Comparison of ENCODE assay signal across 9 mouse cellular contexts in genomic region chr1:170214383-170214756, GRCm38 (mm10). TPM values are rescaled to one million over a fixed set of nuclear protein-coding genes. Genes with fewer than 3 reads are reported as not detected.
DNase-seq lines count a peak whose midpoint lies in the region; ATAC-seq and TF ChIP-seq lines count a peak whose summit lies in the region.
"Had no signal": no experiment of that assay in that cellular context is flagged by ENCODE, and none has a peak within 500 bp of the region (broad histone marks: within the 10 kb centered on the region; RNA-seq: fewer than 3 reads in every experiment).

No protein-coding gene starts in this region.

- no peak for TF ChIP-seq CTCF in lung, adult 2 months (IDR thresholded peaks at IDR 0.05; ENCODE audit: insufficient read depth, low read length)

- H3K4me2 ChIP-seq in hindbrain, embryonic 15.5 days: peak overlapping the region; percentile 75
- peak overlapping the region; percentile 64 for H3K4me2 ChIP-seq in myocyte (ENCODE audit: low read depth)

- peaks cover 2% of the 10 kb centered on the region; the same call in 1 of the 2 replicates for H3K4me1 ChIP-seq in lung, adult 2 months (ENCODE audit: control insufficient read depth, insufficient read depth, low read length)
- no peaks in the 10 kb centered on the region; the same call in 1 of the 2 replicates for H3K4me1 ChIP-seq in brown adipose tissue, adult 24 weeks (ENCODE audit: control insufficient read depth, insufficient read depth, insufficient read length, low read length)
- peaks cover 12% of the 10 kb centered on the region for H3K4me1 ChIP-seq in hindbrain, embryonic 15.5 days (replicated peaks)

- peaks cover 16% of the 10 kb centered on the region for H3K36me3 ChIP-seq in hindbrain, embryonic 15.5 days
- peaks cover 3% of the 10 kb centered on the region for H3K36me3 ChIP-seq in myocyte (ENCODE audit: control insufficient read depth, insufficient read depth)

- peaks cover 5% of the 10 kb centered on the region; the same call in 1 of the 2 replicates for H3K27me3 ChIP-seq in hindbrain, embryonic 15.5 days
- no peaks in the 10 kb centered on the region for H3K27me3 ChIP-seq in myocyte (ENCODE audit: control insufficient read depth, insufficient read depth, insufficient read length)

- no peaks in the 10 kb centered on the region for H3K9me3 ChIP-seq in hindbrain, embryonic 15.5 days

- peak overlapping the region; percentile 82 for H3ac ChIP-seq in myocyte (ENCODE audit: control insufficient read depth, insufficient read length)

- WGBS in lung, adult 2 months: 17% methylated on average over 7 of the region's 7 CpGs
- 41% methylated on average over 7 of the region's 7 CpGs for WGBS in hindbrain, embryonic 15.5 days

- DNase-seq in lung, adult 2 months: no peak
- DNase-seq in lung, postnatal 14 days: no peak
- DNase-seq in testis, postnatal 14 days (ENCODE audit: low spot score): no peak
- DNase-seq in cerebellum, adult 8-10 months: no peak

- H3K9ac ChIP-seq in hindbrain, embryonic 15.5 days: peak overlapping the region; percentile 59

- H3K79me2 ChIP-seq in myocyte (ENCODE audit: control insufficient read depth, insufficient read depth): peaks cover 33% of the 10 kb centered on the region

- H3K27ac ChIP-seq in brown adipose tissue, adult 24 weeks (replicated peaks; ENCODE audit: low read depth, low read length): peak overlapping the region; percentile 61; the same call in 1 of the 2 replicates
- H3K27ac ChIP-seq in hindbrain, embryonic 15.5 days (replicated peaks): peak overlapping the region; percentile 69; the same call in 1 of the 2 replicates

- no peak for TF ChIP-seq POLR2A in lung, adult 2 months (IDR thresholded peaks at IDR 0.05; ENCODE audit: borderline replicate concordance, extremely low read depth, low read depth, low read length)
- TF ChIP-seq POLR2A in myocyte (IDR thresholded peaks at IDR 0.05; ENCODE audit: insufficient read length, low read depth): no peak

- peak overlapping the region; percentile 75 for H3K4me3 ChIP-seq in lung, adult 2 months (replicated peaks; ENCODE audit: extremely low read depth, low read depth, low read length)
- peak overlapping the region; percentile 94 for H3K4me3 ChIP-seq in brown adipose tissue, adult 24 weeks (ENCODE audit: insufficient read depth, low read depth, low read length)
- peak overlapping the region; percentile 57 for H3K4me3 ChIP-seq in hindbrain, embryonic 15.5 days
- H3K4me3 ChIP-seq in myocyte: peak overlapping the region; percentile 36

- no peak for ATAC-seq in hindbrain, embryonic 15.5 days (ENCODE audit: low FRiP score, low read depth)
- no peak for ATAC-seq in monocyte, adult 5-6 weeks (replicated peaks; ENCODE audit: insufficient number of reproducible peaks, low FRiP score, low TSS enrichment, poor library complexity, severe bottlenecking)

TF ChIP-seq in myocyte, 11 proteins besides CTCF, POLR2A, EP300 and RAD21:
- no peak for TF ChIP-seq TCF12 (IDR thresholded peaks at IDR 0.05; ENCODE audit: insufficient read depth, poor library complexity, severe bottlenecking)
- TF ChIP-seq CEBPB (IDR thresholded peaks at IDR 0.05; ENCODE audit: insufficient read depth, poor library complexity, severe bottlenecking): no peak
- no peak for TF ChIP-seq E2F4 (IDR thresholded peaks at IDR 0.05; ENCODE audit: insufficient read depth)
- no peak for TF ChIP-seq REST (IDR thresholded peaks at IDR 0.05; ENCODE audit: insufficient read depth, insufficient read length)
- no peak for TF ChIP-seq SRF (IDR thresholded peaks at IDR 0.05; ENCODE audit: control insufficient read depth, insufficient read length, low read depth)

RNA-seq across cellular contexts. Expression of gene Uhmk1, which starts 0.8 kb away (rescaled TPM):
- 13.0 and 18.3 TPM in 2 replicates for polyA plus RNA-seq in lung, adult 2 months (2012; rRNA removed)
- 32.6 and 42.6 TPM in 2 replicates for polyA plus RNA-seq in brown adipose tissue, adult 24 weeks (2012; ENCODE audit: insufficient read depth, insufficient read length, missing spikeins)
- polyA plus RNA-seq in hindbrain, embryonic 15.5 days (2015; fragmentation: Nextera tagmentation; extraction: Ambion mirVana): 9.6 TPM in 2 replicates
- polyA plus RNA-seq in myocyte (2012; fragmentation: generic; extraction: Trizol): 6.3 TPM
- total RNA-seq in monocyte, adult 5-6 weeks (2017): 63.3 to 98.2 TPM (median 65.8 TPM) in 3 replicates

RNA-seq across cellular contexts. Expression of gene Sh2d1b2, which starts 18.2 kb away (rescaled TPM):
- 0.23 TPM in 1 of 2 replicates, not detected in the other for polyA plus RNA-seq in lung, adult 2 months (2012; rRNA removed)
- not detected in 2 replicates for polyA plus RNA-seq in brown adipose tissue, adult 24 weeks (2012; ENCODE audit: insufficient read depth, insufficient read length, missing spikeins)
- not detected in 2 replicates for polyA plus RNA-seq in hindbrain, embryonic 15.5 days (2015; fragmentation: Nextera tagmentation; extraction: Ambion mirVana)
- not detected for polyA plus RNA-seq in myocyte (2012; fragmentation: generic; extraction: Trizol)
- total RNA-seq in monocyte, adult 5-6 weeks (2017): 0.58 to 0.85 TPM in 2 of 3 replicates, not detected in the other
- total RNA-seq: common myeloid progenitor, adult 5-6 weeks had no signal

RNA-seq across cellular contexts. Expression of gene Uap1, which starts 39.6 kb away (rescaled TPM):
- 17.2 and 19.4 TPM in 2 replicates for polyA plus RNA-seq in lung, adult 2 months (2012; rRNA removed)
- polyA plus RNA-seq in brown adipose tissue, adult 24 weeks (2012; ENCODE audit: insufficient read depth, insufficient read length, missing spikeins): 54.8 and 58.0 TPM in 2 replicates
- polyA plus RNA-seq in hindbrain, embryonic 15.5 days (2015; fragmentation: Nextera tagmentation; extraction: Ambion mirVana): 61.9 and 62.4 TPM in 2 replicates
- polyA plus RNA-seq in myocyte (2012; fragmentation: generic; extraction: Trizol): 16.6 TPM
- total RNA-seq in monocyte, adult 5-6 weeks (2017): 69.0 to 103 TPM (median 85.9 TPM) in 3 replicates

Comparison
In these comparisons a context has a peak if more than half of its experiments do, and no peak if none do; other contexts are left out.
1. H3K4me3 ChIP-seq: peak in every context shown above with its lines; median percentile 94 in brown adipose tissue, adult 24 weeks; 75 in lung, adult 2 months; 57 in hindbrain, embryonic 15.5 days; 36 in myocyte.